Mouse (Mus musculus) embryonic fibroblast, embryonic 13.5 days (primary cell): ENCODE results near the gene Ube2k. TPM values are rescaled to one million over a fixed set of nuclear protein-coding genes. Genes with fewer than 3 reads are reported as not detected.
A peak's percentile ranks its signal among the peaks of the same experiment; 100 is the strongest.
"Not testable (repeated sequence)": the region's sequence is repeated elsewhere in the genome, so short reads cannot be mapped to it uniquely, and the experiment has no call there.

Experiments used
- H3K27ac ChIP-seq: 2 replicates; pipeline ENCODE4 v1.5.1; 2012; ENCODE audit warnings: low read length, control low read depth, inconsistent platforms; ENCODE audit not compliant: insufficient read depth
- H3K4me1 ChIP-seq: 2 replicates; pipeline ENCODE4 v1.6.1; 2011; ENCODE audit warnings: low read length; ENCODE audit not compliant: control insufficient read depth, insufficient read depth
- H3K4me3 ChIP-seq: 2 replicates; pipeline ENCODE4 v1.5.1; 2011; ENCODE audit warnings: mild to moderate bottlenecking, control low read depth, low read length; ENCODE audit not compliant: insufficient read depth
- CTCF ChIP-seq: IDR thresholded peaks from 2 replicates; pipeline ENCODE4 v1.5.1; 2011; ENCODE audit warnings: mild to moderate bottlenecking, control low read depth, low read length, moderate library complexity, borderline replicate concordance; ENCODE audit not compliant: insufficient read depth
- POLR2A ChIP-seq: IDR thresholded peaks from 2 replicates; pipeline ENCODE4 v1.6.1; 2011; ENCODE audit warnings: low read depth, mild to moderate bottlenecking, control low read depth, low read length, moderate library complexity
- polyA plus RNA-seq: library from polyadenylated mRNA; stranded (reverse); fragments of >200 nt; gene quantifications from 2 replicates; pipeline ENCODE4 v1.2.4, GENCODE M21; 2011; ENCODE audit warnings: low read depth; ENCODE audit not compliant: missing spikeins, insufficient read length

Gene Ube2k
- polyA plus RNA-seq, 1 experiment: 180 TPM

GRCm38 (mm10) chr5:65508395-65508794 is 28.6 kb upstream of the Ube2k start:
- no peaks in the 10 kb centered on the region for H3K4me1 ChIP-seq
- no peak overlapping the region for H3K27ac ChIP-seq
- no peak overlapping the region for H3K4me3 ChIP-seq
- no peak for TF ChIP-seq POLR2A
- TF ChIP-seq CTCF: no peak

GRCm38 (mm10) chr5:65513506-65513905 is 23.5 kb upstream of the Ube2k start:
- no peak overlapping the region for H3K27ac ChIP-seq

GRCm38 (mm10) chr5:65514635-65515278 is 22.3 kb upstream of the Ube2k start:
- H3K4me3 ChIP-seq: no peak overlapping the region
- TF ChIP-seq POLR2A: no peak
- no peak for TF ChIP-seq CTCF
- no peak overlapping the region for H3K27ac ChIP-seq
- H3K4me1 ChIP-seq: peaks cover 2% of the 10 kb centered on the region; the same call in 1 of the 2 replicates

More at GRCm38 (mm10) chr5:65513506-65513905, 23.5 kb upstream of the Ube2k start:
- no peak overlapping the region for H3K4me3 ChIP-seq
- H3K4me1 ChIP-seq: peaks cover 2% of the 10 kb centered on the region; the same call in 1 of the 2 replicates
- TF ChIP-seq POLR2A (no peak), CTCF (no peak)

- no peak for TF ChIP-seq CTCF
- TF ChIP-seq POLR2A: no peak
- peaks cover 2% of the 10 kb centered on the region; the same call in 1 of the 2 replicates for H3K4me1 ChIP-seq
- no peak overlapping the region for H3K27ac ChIP-seq
- H3K4me3 ChIP-seq: no peak overlapping the region
Measured at GRCm38 (mm10) chr5:65521803-65522202, 15.2 kb upstream of the Ube2k start.

GRCm38 (mm10) chr5:65524831-65525230 is 12.2 kb upstream of the Ube2k start:
- no peak for TF ChIP-seq CTCF
- no peak for TF ChIP-seq POLR2A
- no peak overlapping the region for H3K27ac ChIP-seq
- peaks cover 2% of the 10 kb centered on the region; the same call in 1 of the 2 replicates for H3K4me1 ChIP-seq
- no peak overlapping the region for H3K4me3 ChIP-seq

GRCm38 (mm10) chr5:65525674-65526443 is 11.2 kb upstream of the Ube2k start:
- peaks cover 2% of the 10 kb centered on the region; the same call in 1 of the 2 replicates for H3K4me1 ChIP-seq
- no peak for TF ChIP-seq CTCF
- TF ChIP-seq POLR2A: no peak
- H3K4me3 ChIP-seq: no peak overlapping the region
- H3K27ac ChIP-seq: no peak overlapping the region

GRCm38 (mm10) chr5:65531283-65531682 is 5.8 kb upstream of the Ube2k start:
- Histone ChIP-seq H3K4me3 (no peak overlapping the region), H3K4me1 (no peaks in the 10 kb centered on the region), H3K27ac (no peak overlapping the region)
- TF ChIP-seq POLR2A: no peak
- no peak for TF ChIP-seq CTCF

GRCm38 (mm10) chr5:65534496-65534895 is 2.5 kb upstream of the Ube2k start:
- no peak overlapping the region for H3K4me3 ChIP-seq
- H3K4me1 ChIP-seq: 0 out of 2 replicates have a peak, but pooled peaks cover 2% of the 10 kb centered on the region
- TF ChIP-seq CTCF (no peak), POLR2A (no peak)
- H3K27ac ChIP-seq: no peak overlapping the region

GRCm38 (mm10) chr5:65535457-65536067 is 1.5 kb upstream of the Ube2k start:
- 0 out of 2 replicates have a peak, but pooled peaks cover 2% of the 10 kb centered on the region for H3K4me1 ChIP-seq
- no peak overlapping the region for H3K4me3 ChIP-seq
- TF ChIP-seq CTCF: no peak
- TF ChIP-seq POLR2A: no peak
- no peak overlapping the region for H3K27ac ChIP-seq

GRCm38 (mm10) chr5:65536068-65536465 is 966 bp upstream of the Ube2k start:
- not testable (repeated sequence) for H3K4me1 ChIP-seq
- H3K4me3 ChIP-seq: peak overlapping the region; percentile 69
- peak overlapping the region; percentile 91 for H3K27ac ChIP-seq
